ENCODE assay signal across 18 mouse cellular contexts in the genomic region with DNA sequence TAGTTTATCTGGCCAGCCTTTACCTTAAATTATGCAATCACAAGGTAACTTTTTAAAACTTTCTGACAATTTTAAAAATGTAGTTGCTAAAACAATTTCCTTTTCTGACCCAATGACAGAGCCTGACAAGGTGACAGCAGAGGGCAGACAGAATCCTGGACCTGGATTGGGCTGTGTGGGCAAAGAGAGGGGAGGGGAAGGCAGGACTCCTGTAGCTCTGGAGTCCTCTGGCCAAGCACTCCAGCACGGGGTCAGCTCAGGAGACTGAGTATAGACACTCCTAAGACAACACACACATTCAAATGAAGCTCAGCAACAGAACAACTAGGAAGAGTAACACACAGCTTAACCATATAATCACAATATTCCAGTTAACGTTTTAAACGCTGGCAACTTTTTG.
"Had no signal": no experiment of that assay in that cellular context is flagged by ENCODE, and none has a peak within 500 bp of the region (broad histone marks: within the 10 kb centered on the region; RNA-seq: fewer than 3 reads in every experiment).

No protein-coding gene starts in this region.

- H3K9ac ChIP-seq: liver, embryonic 14.5 days; lung, embryonic 14.5 days; midbrain, embryonic 12.5 days; neural tube, embryonic 13.5 days; neural tube, embryonic 15.5 days had no signal

- H3K27me3 ChIP-seq: midbrain, embryonic 12.5 days; neural tube, embryonic 13.5 days; neural tube, embryonic 15.5 days had no signal

- H3K27ac ChIP-seq: liver, embryonic 14.5 days; midbrain, embryonic 12.5 days; neural tube, embryonic 13.5 days; neural tube, embryonic 15.5 days had no signal

- ATAC-seq: midbrain, embryonic 16.5 days had no signal

- H3K9me3 ChIP-seq: midbrain, embryonic 12.5 days; neural tube, embryonic 13.5 days; neural tube, embryonic 15.5 days had no signal

- DNase-seq: lung, adult 18-20 months; lung, embryonic 14.5 days; lung, postnatal 10 days; lung, postnatal 4 days; retina, postnatal 1 day; right cerebral cortex, adult 18-20 months; right cerebral cortex, postnatal 25 days; right cerebral cortex, postnatal 4 days; spleen, adult 18-20 months; thymus, adult 18-20 months; thymus, postnatal 14 days; thymus, postnatal 36 days had no signal

- H3K4me3 ChIP-seq: midbrain, embryonic 12.5 days; myocyte; neural tube, embryonic 13.5 days; neural tube, embryonic 15.5 days had no signal

- H3K4me1 ChIP-seq: midbrain, embryonic 12.5 days; neural tube, embryonic 15.5 days had no signal

- H3K4me2 ChIP-seq: lung, embryonic 14.5 days; midbrain, embryonic 12.5 days; neural tube, embryonic 13.5 days; neural tube, embryonic 15.5 days had no signal
